Mouse (Mus musculus): ENCODE measurements around the gene Bcam. TPM values are rescaled to one million over a fixed set of nuclear protein-coding genes. Genes with fewer than 3 reads are reported as not detected.
"Not testable (repeated sequence)": the region's sequence is repeated elsewhere in the genome, so short reads cannot be mapped to it uniquely, and the experiment has no call there.

The Bcam gene
- total RNA-seq, 2 experiments from 2014 or later = not detected

GRCm38 (mm10) chr7:19791504-19791903, 20.7 kb upstream of the Bcam start:
- not testable (repeated sequence) for ATAC-seq (replicated peaks; ENCODE audit: low FRiP score, low TSS enrichment, poor library complexity, severe bottlenecking)

GRCm38 (mm10) chr7:19789904-19790347, 19.1 kb upstream of the Bcam start:
- ATAC-seq (replicated peaks; ENCODE audit: low FRiP score, low TSS enrichment, poor library complexity, severe bottlenecking) = peak; percentile 84

- ATAC-seq (replicated peaks; ENCODE audit: low FRiP score, low TSS enrichment, poor library complexity, severe bottlenecking) = no peak
Observed at GRCm38 (mm10) chr7:19785874-19786458, 15.2 kb upstream of the Bcam start.

GRCm38 (mm10) chr7:19784764-19785535, 14.1 kb upstream of the Bcam start:
- 0 out of 2 replicates have a peak, but pooled peaks have one; percentile 41 for ATAC-seq (replicated peaks; ENCODE audit: low FRiP score, low TSS enrichment, poor library complexity, severe bottlenecking)

- ATAC-seq (replicated peaks; ENCODE audit: low FRiP score, low TSS enrichment, poor library complexity, severe bottlenecking) = no peak
Observed at GRCm38 (mm10) chr7:19783630-19784029, 12.8 kb upstream of the Bcam start.

GRCm38 (mm10) chr7:19782645-19783044, 11.8 kb upstream of the Bcam start:
- 0 out of 2 replicates have a peak, but pooled peaks have one; percentile 48 for ATAC-seq (replicated peaks; ENCODE audit: low FRiP score, low TSS enrichment, poor library complexity, severe bottlenecking)

GRCm38 (mm10) chr7:19781741-19782140, 10.9 kb upstream of the Bcam start:
- no peak for ATAC-seq (replicated peaks; ENCODE audit: low FRiP score, low TSS enrichment, poor library complexity, severe bottlenecking)

GRCm38 (mm10) chr7:19779903-19780302, 9.1 kb upstream of the Bcam start:
- ATAC-seq (replicated peaks; ENCODE audit: low FRiP score, low TSS enrichment, poor library complexity, severe bottlenecking) = no peak

- no peak for ATAC-seq (replicated peaks; ENCODE audit: low FRiP score, low TSS enrichment, poor library complexity, severe bottlenecking)
Observed at GRCm38 (mm10) chr7:19778645-19779044, 7.8 kb upstream of the Bcam start.

- no peak for ATAC-seq (replicated peaks; ENCODE audit: low FRiP score, low TSS enrichment, poor library complexity, severe bottlenecking)
Observed at GRCm38 (mm10) chr7:19777049-19777723, 6.4 kb upstream of the Bcam start.

GRCm38 (mm10) chr7:19771682-19772081, 866 bp upstream of the Bcam start:
- no peak for ATAC-seq (replicated peaks; ENCODE audit: low FRiP score, low TSS enrichment, poor library complexity, severe bottlenecking)

GRCm38 (mm10) chr7:19770375-19770754, 451 bp downstream of the Bcam start:
- peak; percentile 55 for ATAC-seq (replicated peaks; ENCODE audit: low FRiP score, low TSS enrichment, poor library complexity, severe bottlenecking)

- ATAC-seq (replicated peaks; ENCODE audit: low FRiP score, low TSS enrichment, poor library complexity, severe bottlenecking) = no peak
Observed at GRCm38 (mm10) chr7:19769434-19770374, 1.1 kb downstream of the Bcam start.

GRCm38 (mm10) chr7:19769001-19769400, 1.8 kb downstream of the Bcam start:
- no peak for ATAC-seq (replicated peaks; ENCODE audit: low FRiP score, low TSS enrichment, poor library complexity, severe bottlenecking)

- ATAC-seq (replicated peaks; ENCODE audit: low FRiP score, low TSS enrichment, poor library complexity, severe bottlenecking) = no peak
Observed at GRCm38 (mm10) chr7:19768251-19768650, 2.6 kb downstream of the Bcam start.

- ATAC-seq (replicated peaks; ENCODE audit: low FRiP score, low TSS enrichment, poor library complexity, severe bottlenecking) = no peak
Observed at GRCm38 (mm10) chr7:19764581-19764980, 6.2 kb downstream of the Bcam start.

GRCm38 (mm10) chr7:19763829-19764477, 6.9 kb downstream of the Bcam start:
- no peak for ATAC-seq (replicated peaks; ENCODE audit: low FRiP score, low TSS enrichment, poor library complexity, severe bottlenecking)

- no peak for ATAC-seq (replicated peaks; ENCODE audit: low FRiP score, low TSS enrichment, poor library complexity, severe bottlenecking)
Observed at GRCm38 (mm10) chr7:19762283-19762682, 8.5 kb downstream of the Bcam start.

GRCm38 (mm10) chr7:19760021-19760420, 10.8 kb downstream of the Bcam start:
- ATAC-seq (replicated peaks; ENCODE audit: low FRiP score, low TSS enrichment, poor library complexity, severe bottlenecking) = no peak

Measured in megakaryocyte-erythroid progenitor cell, adult 5-6 weeks (primary cell).